Mouse (Mus musculus) lung, postnatal 4 days (tissue): Measurements from ENCODE around the gene Socs5.

ENCODE experiments used
- DNase-seq, 2 experiments: peaks; one replicate each; pipeline ENCODE4 v3.0.0; 2021

The Socs5 gene

GRCm38 (mm10) chr17:87108507-87109292, 1.2 kb downstream of the Socs5 start:
- no peak for DNase-seq

GRCm38 (mm10) chr17:87109504-87109903, 2.0 kb downstream of the Socs5 start:
- no peak for DNase-seq

- DNase-seq, result no peak
Observed at GRCm38 (mm10) chr17:87112852-87113592, 5.5 kb downstream of the Socs5 start.

GRCm38 (mm10) chr17:87115615-87116014, 8.1 kb downstream of the Socs5 start:
- DNase-seq, result no peak

GRCm38 (mm10) chr17:87118966-87119526, 11.6 kb downstream of the Socs5 start:
- DNase-seq, result no peak

GRCm38 (mm10) chr17:87125344-87125743, 17.9 kb downstream of the Socs5 start:
- DNase-seq, result peak; percentile 19 to 46

GRCm38 (mm10) chr17:87132258-87132657, 24.8 kb downstream of the Socs5 start:
- no peak for DNase-seq

DNA sequence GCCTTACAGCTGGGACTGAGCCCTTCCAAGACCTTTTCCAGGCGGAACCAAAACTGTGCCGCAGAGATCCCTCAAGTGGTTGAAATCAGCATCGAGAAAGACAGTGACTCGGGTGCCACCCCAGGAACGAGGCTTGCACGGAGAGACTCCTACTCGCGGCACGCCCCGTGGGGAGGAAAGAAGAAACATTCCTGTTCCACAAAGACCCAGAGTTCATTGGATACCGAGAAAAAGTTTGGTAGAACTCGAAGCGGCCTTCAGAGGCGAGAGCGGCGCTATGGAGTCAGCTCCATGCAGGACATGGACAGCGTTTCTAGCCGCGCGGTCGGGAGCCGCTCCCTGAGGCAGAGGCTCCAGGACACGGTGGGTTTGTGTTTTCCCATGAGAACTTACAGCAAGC, 26.3 kb downstream of the Socs5 start:
- peak; percentile 40 to 54 for DNase-seq

DNA sequence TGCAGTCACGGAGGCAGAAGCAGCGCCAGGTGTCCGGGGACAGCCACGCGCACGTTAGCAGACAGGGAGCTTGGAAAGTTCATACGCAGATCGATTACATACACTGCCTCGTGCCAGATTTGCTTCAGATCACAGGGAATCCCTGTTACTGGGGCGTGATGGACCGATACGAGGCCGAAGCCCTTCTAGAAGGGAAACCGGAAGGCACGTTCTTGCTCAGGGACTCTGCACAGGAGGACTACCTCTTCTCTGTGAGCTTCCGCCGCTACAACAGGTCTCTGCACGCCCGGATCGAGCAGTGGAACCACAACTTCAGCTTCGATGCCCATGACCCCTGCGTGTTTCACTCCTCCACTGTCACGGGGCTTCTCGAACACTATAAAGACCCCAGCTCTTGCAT, 27.2 kb downstream of the Socs5 start:
- no peak for DNase-seq

DNA sequence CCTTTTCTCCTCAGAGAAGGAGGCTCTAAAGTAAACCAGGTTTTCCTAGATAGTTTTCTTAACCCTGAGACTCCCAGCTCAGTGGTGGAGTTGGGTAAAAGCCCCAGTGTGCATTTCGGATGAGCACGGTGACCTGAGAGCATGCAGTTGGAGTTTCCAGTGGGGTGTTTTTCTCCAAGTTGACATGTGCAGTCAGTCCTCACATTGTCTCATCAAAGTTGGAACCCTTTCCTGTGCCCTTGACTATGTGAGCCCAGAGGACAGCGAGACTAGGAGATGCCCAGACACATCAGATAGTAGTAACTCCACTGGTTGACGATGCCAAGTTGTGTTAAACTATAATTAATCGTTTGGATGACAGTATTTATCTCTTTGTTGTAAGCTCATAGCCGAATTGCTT, 28.3 kb downstream of the Socs5 start:
- DNase-seq, result no peak

- no peak for DNase-seq
Observed at GRCm38 (mm10) chr17:87141188-87141935, 33.9 kb downstream of the Socs5 start.

- peak; percentile 79 to 90 for DNase-seq
Observed at GRCm38 (mm10) chr17:87142271-87142670, 34.8 kb downstream of the Socs5 start.

GRCm38 (mm10) chr17:87143186-87143585, 35.7 kb downstream of the Socs5 start:
- DNase-seq, result no peak

- DNase-seq, result no peak
Observed at GRCm38 (mm10) chr17:87146415-87147021, 39.0 kb downstream of the Socs5 start.

DNA sequence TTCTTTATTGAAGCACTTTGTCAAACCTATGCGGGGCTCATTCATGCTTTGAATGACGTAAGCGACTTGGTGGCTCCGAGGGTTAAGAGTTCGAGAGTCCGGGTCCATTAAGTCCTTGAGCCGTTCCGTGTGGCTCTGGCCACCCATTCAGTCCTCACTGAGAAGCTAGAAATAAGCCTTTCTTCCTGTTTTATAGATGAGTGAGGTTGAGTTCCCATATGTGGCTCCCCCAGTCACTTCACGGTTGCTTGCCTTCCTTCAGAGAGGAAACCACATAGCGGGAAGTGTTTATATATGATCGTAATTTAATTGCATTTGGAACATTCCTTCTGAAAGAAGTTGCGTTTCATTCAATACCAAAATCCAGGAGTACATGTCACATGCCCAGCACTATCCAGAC, 42.3 kb downstream of the Socs5 start:
- DNase-seq, result no peak

DNA sequence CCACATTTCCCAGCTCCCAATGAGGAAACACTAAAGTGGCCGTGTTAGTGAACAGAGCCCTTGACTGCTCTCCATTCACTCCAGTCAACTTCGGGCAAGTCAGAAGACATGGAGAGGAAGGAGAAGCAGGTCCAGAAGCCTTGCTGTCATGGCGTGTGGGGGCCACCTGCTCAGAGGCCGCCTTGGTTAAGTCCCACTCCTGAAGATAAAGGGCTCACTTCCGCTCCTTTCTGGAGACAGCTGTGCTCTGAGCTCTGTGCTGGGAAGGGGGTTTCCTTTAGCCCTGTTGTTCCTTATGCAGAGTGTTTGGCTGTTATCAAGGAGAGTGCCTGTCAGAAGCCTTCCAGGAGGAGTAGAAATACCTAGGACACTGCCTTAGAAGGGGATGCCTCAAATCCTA, 45.5 kb downstream of the Socs5 start:
- DNase-seq, result no peak

DNA sequence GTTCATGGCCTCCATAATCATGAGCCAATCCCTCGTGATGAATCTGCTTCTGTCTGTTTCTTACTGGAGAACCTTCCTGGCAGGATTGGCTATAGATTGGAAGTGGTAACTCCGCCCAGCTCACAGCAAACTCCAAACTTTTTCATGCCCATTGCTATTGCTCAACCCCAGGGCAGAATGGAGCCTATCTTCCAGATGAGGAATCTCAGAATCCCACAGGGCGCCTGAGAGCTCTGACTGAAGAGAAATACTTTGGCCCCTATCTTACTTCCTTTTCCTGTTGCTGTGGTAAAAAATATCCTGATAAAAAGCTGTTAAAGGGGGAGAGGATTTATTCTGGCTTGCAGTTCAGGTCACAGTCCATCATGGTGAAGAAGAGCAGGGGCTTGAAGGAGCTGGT, 48.2 kb downstream of the Socs5 start:
- no peak for DNase-seq

DNA sequence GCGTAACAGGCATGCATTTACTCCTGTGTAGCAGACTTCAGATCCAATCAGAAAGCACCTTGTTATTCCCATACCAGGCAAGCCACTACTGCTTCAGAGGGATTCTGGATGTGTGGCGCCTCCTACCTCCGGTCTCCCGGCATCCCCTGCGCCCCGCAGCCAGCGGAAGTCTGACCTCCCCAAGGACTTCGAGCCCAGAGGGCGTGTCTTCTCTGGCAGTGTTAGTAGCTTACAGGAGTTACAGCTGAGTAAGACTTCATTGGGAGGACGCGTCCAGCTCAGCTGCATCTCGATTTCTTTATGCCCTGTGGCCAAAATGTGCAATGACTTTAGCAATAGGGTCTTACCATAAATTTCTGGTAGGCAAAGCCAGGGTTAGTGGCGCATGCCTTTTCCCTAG, 50.3 kb downstream of the Socs5 start:
- DNase-seq, result peak in 1 of 2 experiments; percentile 56

DNA sequence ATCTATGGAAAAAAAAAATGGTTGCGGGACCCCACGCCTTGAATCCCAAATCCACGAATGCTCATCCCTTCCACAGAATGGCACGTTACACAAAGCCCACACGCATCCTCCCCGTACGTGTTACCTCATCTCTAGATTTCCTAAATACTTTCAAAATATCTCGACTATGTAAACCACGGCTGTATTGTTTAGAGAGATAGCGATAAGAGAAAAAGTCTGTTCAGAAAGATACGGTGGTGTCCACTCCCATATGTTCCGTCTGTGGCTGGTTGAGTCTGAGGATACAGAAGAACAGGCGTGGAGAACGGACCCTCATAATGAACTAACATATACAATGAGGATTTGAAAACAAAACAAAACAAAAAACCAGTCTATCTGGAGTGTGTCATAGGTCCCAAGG, 51.1 kb downstream of the Socs5 start:
- no peak for DNase-seq

DNA sequence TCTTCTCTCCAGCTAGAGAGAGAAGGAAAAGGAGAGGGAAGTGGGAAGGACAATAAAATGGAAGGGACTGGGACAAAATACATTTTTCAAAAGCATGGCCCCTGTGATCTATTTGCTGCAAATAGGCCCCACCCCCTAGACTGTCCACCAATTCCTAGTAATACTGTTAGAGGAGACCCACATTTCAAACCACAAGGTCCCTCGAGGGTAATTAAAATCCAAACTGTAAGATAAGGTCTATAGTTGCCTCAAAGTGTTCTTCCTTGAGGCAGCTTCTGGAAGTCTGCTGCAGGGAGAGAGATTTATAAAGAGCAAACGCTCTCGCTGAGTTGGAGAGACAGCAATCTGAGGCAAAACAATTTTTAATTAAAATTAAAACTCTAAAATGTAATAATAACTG, 52.8 kb downstream of the Socs5 start:
- no peak for DNase-seq

- DNase-seq, result no peak
Observed at GRCm38 (mm10) chr17:87164312-87164922, 56.9 kb downstream of the Socs5 start.

GRCm38 (mm10) chr17:87167407-87167806, 59.9 kb downstream of the Socs5 start:
- DNase-seq, result no peak
